Mouse (Mus musculus) liver, adult 2 months (tissue): Measurements from ENCODE around the gene Ankrd39.

Source experiments
- CTCF ChIP-seq: fragments of 200-500 bp; IDR thresholded peaks from 2 replicates; pipeline ENCODE4 v1.5.1; 2011; ENCODE audit warnings: low read depth, low read length, control low read depth
- POLR2A ChIP-seq: fragments of 200-500 bp; IDR thresholded peaks from 2 replicates; pipeline ENCODE4 v1.6.1; 2011; ENCODE audit warnings: low read length, control low read depth; ENCODE audit not compliant: insufficient read depth; ENCODE audit errors: extremely low read depth

GRCm38 (mm10) chr1:36568776-36569175, 21.5 kb upstream of the Ankrd39 start:
- no peak for TF ChIP-seq POLR2A
- no peak for TF ChIP-seq CTCF
